Mouse (Mus musculus) limb, embryonic 14.5 days (tissue): ENCODE measurements around the gene Nlrp1b. TPM values are rescaled to one million over a fixed set of nuclear protein-coding genes. Genes with fewer than 3 reads are reported as not detected.

Experiments
- ATAC-seq: fragments of 200-750 bp; cut with Nextera tagmentation; 2 replicates; pipeline ENCODE4 v1.8.0; 2017; ENCODE audit warnings: low read depth, moderate number of reproducible peaks, moderate TSS enrichment; ENCODE audit not compliant: low FRiP score
- DNase-seq: peaks from one replicate; pipeline ENCODE4 v3.0.0-alpha.2; 2015; ENCODE audit warnings: low spot score
- H3K27ac ChIP-seq: fragments of 300-500 bp; sonication (generic); replicated peaks from 2 replicates; pipeline ENCODE4 v1.5.1; 2014; ENCODE audit warnings: low read depth, mild to moderate bottlenecking, low read length, moderate library complexity, mixed read lengths
- H3K27me3 ChIP-seq: fragments of 300-500 bp; sonication (generic); 2 replicates; pipeline ENCODE4 v1.6.1; 2014; ENCODE audit warnings: low read length, mixed read lengths; ENCODE audit not compliant: control insufficient read depth, insufficient read depth
- H3K36me3 ChIP-seq: fragments of 300-500 bp; sonication (generic); 2 replicates; pipeline ENCODE4 v1.6.1; 2014; ENCODE audit warnings: mild to moderate bottlenecking, low read length, moderate library complexity, mixed read lengths; ENCODE audit not compliant: control insufficient read depth, insufficient read depth
- H3K4me1 ChIP-seq: fragments of 300-500 bp; sonication (generic); 2 replicates; pipeline ENCODE4 v1.6.1; 2014; ENCODE audit warnings: antibody characterized with exemption, low read length, mixed read lengths; ENCODE audit not compliant: control insufficient read depth, insufficient read depth
- H3K4me2 ChIP-seq: fragments of 300-500 bp; sonication (generic); replicated peaks from 2 replicates; pipeline ENCODE4 v1.6.1; 2014; ENCODE audit warnings: low read depth, mild to moderate bottlenecking, low read length, moderate library complexity; ENCODE audit not compliant: severe bottlenecking
- H3K4me3 ChIP-seq: fragments of 300-500 bp; sonication (generic); replicated peaks from 2 replicates; pipeline ENCODE4 v1.5.1; 2014; ENCODE audit warnings: low read length
- H3K9ac ChIP-seq: fragments of 300-500 bp; sonication (generic); 2 replicates; pipeline ENCODE4 v1.6.1; 2014; ENCODE audit warnings: mild to moderate bottlenecking, low read depth, low read length, moderate library complexity; ENCODE audit not compliant: severe bottlenecking
- H3K9me3 ChIP-seq: fragments of 300-500 bp; sonication (generic); 2 replicates; pipeline ENCODE4 v1.6.1; 2016; ENCODE audit warnings: low read length; ENCODE audit not compliant: control insufficient read depth
- POLR2A ChIP-seq: fragments of 200-500 bp; IDR thresholded peaks from 2 replicates; pipeline ENCODE4 v1.8.0; 2012; ENCODE audit warnings: inconsistent platforms, mild to moderate bottlenecking, moderate library complexity, borderline replicate concordance; ENCODE audit not compliant: insufficient read depth, insufficient read length; ENCODE audit errors: extremely low read depth
- WGBS: fragments of 180-500 bp; shearing (Covaris S2); extraction: QIAGEN DNeasy Blood & Tissue Kit; methylation state at CpG from one replicate; pipeline ENCODE4 v1.1.7; 2014; 5-methylcytosine and 5-hydroxymethylcytosine counted together
- polyA plus RNA-seq, 2 experiments: library from polyadenylated mRNA; depleted of rRNA in 1 of 2; stranded (reverse) in 1 of 2; unstranded in 1 of 2; fragments of >200 nt; fragmentation: Nextera tagmentation in 1 of 2; extraction: Ambion mirVana in 1 of 2; gene quantifications; 2 replicates each; pipeline versions ENCODE4 v1.2.1 to v1.2.3; 2012 to 2014

Nlrp1b gene
- polyA plus RNA-seq, 2 experiments: 0.06 to 0.19 TPM

GRCm38 (mm10) chr11:71199349-71199748 lies 31.2 kb downstream of the Nlrp1b start:
- WGBS: 88% methylated on average over 2 of the region's 2 CpGs
- Histone ChIP-seq H3K36me3 (no peaks in the 10 kb centered on the region), H3K4me1 (no peaks in the 10 kb centered on the region), H3K27ac (no peak overlapping the region), H3K9ac (no peak overlapping the region), H3K4me3 (no peak overlapping the region), H3K9me3 (no peaks in the 10 kb centered on the region), H3K4me2 (no peak overlapping the region), H3K27me3 (no peaks in the 10 kb centered on the region)
- TF ChIP-seq POLR2A: no peak
- no peak for ATAC-seq
- no peak for DNase-seq

DNA sequence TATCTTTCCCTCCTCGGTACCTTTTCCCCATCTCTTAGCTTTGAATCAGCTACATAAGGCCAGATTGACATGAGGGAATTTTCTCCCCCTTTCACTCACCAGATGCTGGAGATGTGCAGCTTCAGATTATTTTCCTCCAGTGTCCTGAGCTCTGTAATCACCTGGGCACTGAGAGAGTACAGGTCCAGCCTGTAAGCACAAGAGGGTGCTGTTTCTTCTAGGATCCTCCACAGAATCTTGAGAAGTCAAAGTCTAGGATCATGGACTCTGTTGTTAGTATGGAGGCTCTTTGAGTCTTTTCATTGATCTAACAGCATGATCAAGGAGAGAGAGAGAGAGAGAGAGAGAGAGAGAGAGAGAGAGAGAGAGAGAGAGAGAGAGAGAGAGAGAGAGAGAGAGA lies 60.9 kb downstream of the Nlrp1b start:
- 78% methylated on average over 1 of the region's 1 CpGs for WGBS
- Histone ChIP-seq H3K4me2 (no peak overlapping the region), H3K9ac (no peak overlapping the region), H3K4me3 (no peak overlapping the region), H3K27me3 (no peaks in the 10 kb centered on the region), H3K27ac (no peak overlapping the region), H3K9me3 (no peaks in the 10 kb centered on the region), H3K36me3 (no peaks in the 10 kb centered on the region), H3K4me1 (no peaks in the 10 kb centered on the region)
- DNase-seq (no peak), ATAC-seq (no peak)
- no peak for TF ChIP-seq POLR2A

DNA sequence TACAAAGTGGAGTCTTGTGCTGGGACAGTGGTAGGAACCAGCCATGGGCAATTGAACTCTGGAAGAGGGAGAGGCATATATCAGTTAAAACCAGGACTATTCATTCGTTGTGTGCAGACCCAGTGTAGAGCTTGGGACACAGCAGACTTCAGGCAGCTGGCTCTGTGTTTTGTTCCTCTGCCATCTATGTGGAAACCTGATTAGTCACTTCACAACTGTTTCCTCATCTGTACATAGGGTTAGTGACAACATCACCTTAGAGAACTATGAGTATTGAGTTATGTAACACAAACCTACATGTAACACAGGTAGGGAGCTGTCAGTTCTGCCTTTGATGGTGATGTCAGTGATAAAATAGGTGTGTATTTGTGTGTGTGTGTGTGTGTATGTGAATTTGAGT lies 66.4 kb downstream of the Nlrp1b start:
- Histone ChIP-seq H3K4me2 (no peak overlapping the region), H3K4me3 (no peak overlapping the region), H3K4me1 (no peaks in the 10 kb centered on the region), H3K9ac (no peak overlapping the region), H3K9me3 (no peaks in the 10 kb centered on the region), H3K27me3 (no peaks in the 10 kb centered on the region), H3K27ac (no peak overlapping the region), H3K36me3 (no peaks in the 10 kb centered on the region)
- DNase-seq (no peak), ATAC-seq (no peak)
- WGBS: 76% methylated on average over 1 of the region's 1 CpGs
- TF ChIP-seq POLR2A: no peak

DNA sequence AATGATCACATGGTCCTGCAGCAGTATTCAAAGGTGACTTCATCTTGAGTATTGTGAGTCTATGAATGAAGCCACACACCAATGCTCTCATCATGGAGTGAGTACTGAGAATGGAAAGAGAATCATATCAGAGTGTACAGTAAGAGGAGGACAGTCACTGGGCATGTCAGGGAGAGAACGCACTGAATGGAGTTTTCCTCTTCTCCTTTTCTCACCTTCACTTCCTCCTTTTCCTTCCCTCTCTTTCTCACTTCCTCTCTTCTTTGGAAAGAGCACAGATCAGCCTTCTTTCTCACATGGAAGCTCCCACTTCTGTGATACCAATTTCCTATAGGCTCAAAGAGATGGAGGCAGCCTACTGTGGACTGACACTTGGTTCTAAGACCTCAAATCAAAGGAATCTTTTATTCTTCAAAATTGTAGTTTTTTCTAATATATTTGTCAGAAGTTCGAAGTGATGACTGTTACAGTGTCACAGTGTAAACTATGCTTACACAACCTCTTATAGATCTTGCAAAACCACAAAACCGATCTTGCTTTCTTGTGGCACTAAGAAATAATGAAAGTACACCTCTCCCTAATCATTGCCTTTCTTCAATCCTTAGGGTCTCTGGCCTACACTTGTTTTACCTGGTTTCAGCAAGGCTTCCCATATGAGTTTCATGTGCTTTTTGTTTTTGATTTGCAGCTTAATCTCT lies 70.9 kb downstream of the Nlrp1b start:
- Histone ChIP-seq H3K9ac (no peak overlapping the region), H3K36me3 (no peaks in the 10 kb centered on the region), H3K27ac (no peak overlapping the region), H3K4me2 (no peak overlapping the region), H3K27me3 (no peaks in the 10 kb centered on the region), H3K4me3 (no peak overlapping the region), H3K9me3 (no peaks in the 10 kb centered on the region), H3K4me1 (no peaks in the 10 kb centered on the region)
- TF ChIP-seq POLR2A: no peak
- no peak for ATAC-seq
- 84% methylated on average over 3 of the region's 3 CpGs for WGBS
- no peak for DNase-seq

- no peaks in the 10 kb centered on the region for H3K27me3 ChIP-seq
- H3K9me3 ChIP-seq: no peaks in the 10 kb centered on the region
- TF ChIP-seq POLR2A: no peak
- no peak overlapping the region for H3K9ac ChIP-seq
- no peak overlapping the region for H3K4me3 ChIP-seq
- 74% methylated on average over 1 of the region's 1 CpGs for WGBS
- ATAC-seq: no peak
- H3K4me2 ChIP-seq: no peak overlapping the region
- H3K36me3 ChIP-seq: no peaks in the 10 kb centered on the region
- no peak for DNase-seq
- H3K4me1 ChIP-seq: no peaks in the 10 kb centered on the region
- H3K27ac ChIP-seq: no peak overlapping the region
These were observed 75.3 kb downstream of the Nlrp1b start for GRCm38 (mm10) chr11:71155272-71155671.
